Mouse (Mus musculus): ENCODE measurements at regions not wholly inside any gene's neighbourhood (a gene's known extent, or its start where the extent isn't known, plus 50 kb on each side); places are given as distances from the start of the nearest gene placed in this dataset.

DNA sequence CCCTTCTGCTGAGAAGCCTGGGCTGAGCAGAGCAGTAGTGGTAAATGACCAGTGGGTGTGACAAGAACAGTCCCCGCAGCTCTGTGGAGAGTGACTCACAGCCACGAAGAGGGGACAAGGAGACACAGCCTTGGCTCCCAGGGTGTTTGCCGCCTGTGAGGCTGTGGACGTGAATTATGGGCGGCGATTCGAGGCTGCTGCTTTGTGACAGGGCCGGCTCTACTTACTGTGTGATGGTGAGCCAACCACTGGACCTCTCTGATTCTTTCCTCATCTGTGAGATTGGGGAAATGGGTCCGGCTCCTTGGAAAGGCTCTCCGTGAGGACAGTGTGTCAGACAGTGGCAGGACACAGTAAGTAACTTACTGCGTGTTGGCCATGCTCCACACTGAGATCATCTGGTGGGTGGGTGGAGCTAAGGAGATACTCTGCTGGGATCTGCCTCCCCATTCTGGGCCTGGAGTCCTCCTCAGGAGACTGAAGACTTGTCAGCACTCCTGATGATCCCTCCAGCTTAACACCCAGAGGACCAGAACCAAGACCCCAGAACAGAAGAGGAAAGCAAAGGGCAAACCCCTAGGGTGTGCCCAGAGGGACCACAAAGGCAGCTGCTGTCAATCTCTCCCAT is 233.3 kb upstream of the Tle3 start:
- DNase-seq (ENCODE audit: low read depth): no peak

GRCm38 (mm10) chr9:61143101-61143500 is 229.1 kb upstream of the Tle3 start:
- no peak for DNase-seq (ENCODE audit: low read depth)

DNA sequence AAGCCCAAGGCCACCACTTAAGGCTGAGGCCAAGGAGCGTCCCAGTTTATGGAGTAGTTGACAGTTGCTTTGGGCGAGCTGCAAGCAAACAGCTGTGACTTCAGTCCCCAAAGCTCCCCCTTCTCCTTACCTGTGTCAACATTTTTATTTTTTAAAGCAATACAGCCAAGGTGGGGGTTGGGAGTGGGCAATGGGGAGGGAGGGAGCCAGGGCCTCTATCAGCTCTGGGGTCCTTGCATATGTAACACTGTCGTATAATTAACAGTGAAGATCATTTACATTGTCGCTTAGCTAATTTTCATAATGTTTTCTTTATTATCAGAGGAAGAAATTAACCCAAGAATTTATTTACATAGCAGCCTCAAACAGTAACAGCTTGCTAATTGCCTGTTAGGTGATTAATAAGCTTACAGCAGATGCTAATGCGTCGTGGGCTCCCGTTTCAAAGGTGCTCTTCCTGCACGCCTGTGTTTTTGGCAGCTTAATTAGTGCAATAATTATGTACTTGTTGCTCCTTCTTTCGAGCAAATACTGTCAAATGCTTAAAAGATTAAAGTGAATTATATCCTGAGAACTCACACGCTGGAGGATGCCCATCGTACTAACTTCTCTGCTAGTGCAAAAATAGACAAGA is 227.4 kb upstream of the Tle3 start:
- DNase-seq (ENCODE audit: low read depth): no peak

- no peak for DNase-seq (ENCODE audit: low read depth)
These were observed 226.4 kb upstream of the Tle3 start for GRCm38 (mm10) chr9:61145738-61146137.

- no peak for DNase-seq (ENCODE audit: low read depth)
These were observed 221.0 kb upstream of the Tle3 start for GRCm38 (mm10) chr9:61151201-61151600.

- DNase-seq (ENCODE audit: low read depth): no peak
These were observed 220.2 kb upstream of the Tle3 start for GRCm38 (mm10) chr9:61151901-61152337.

GRCm38 (mm10) chr9:61154721-61155120 is 217.4 kb upstream of the Tle3 start:
- DNase-seq (ENCODE audit: low read depth): no peak

DNA sequence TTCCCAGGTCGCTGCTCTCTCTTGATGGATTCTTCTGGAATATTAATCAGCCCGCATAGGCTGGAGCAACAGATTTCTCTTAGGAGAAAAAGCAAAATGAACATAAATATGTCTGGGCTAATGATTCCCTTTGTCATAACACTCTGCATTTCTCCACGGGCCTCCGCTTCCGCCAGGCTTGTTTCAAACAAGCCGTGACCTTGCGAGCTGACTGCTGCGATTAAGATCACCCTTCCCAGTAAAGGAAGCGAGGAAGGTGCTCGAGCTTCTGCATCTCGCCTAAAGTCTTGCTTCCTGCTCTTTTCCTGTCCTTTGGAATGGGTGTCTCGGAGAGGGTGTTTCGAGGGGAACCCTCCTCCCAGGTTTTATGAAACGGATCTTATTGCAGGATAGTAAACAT is 216.3 kb upstream of the Tle3 start:
- no peak for DNase-seq (ENCODE audit: low read depth)

DNA sequence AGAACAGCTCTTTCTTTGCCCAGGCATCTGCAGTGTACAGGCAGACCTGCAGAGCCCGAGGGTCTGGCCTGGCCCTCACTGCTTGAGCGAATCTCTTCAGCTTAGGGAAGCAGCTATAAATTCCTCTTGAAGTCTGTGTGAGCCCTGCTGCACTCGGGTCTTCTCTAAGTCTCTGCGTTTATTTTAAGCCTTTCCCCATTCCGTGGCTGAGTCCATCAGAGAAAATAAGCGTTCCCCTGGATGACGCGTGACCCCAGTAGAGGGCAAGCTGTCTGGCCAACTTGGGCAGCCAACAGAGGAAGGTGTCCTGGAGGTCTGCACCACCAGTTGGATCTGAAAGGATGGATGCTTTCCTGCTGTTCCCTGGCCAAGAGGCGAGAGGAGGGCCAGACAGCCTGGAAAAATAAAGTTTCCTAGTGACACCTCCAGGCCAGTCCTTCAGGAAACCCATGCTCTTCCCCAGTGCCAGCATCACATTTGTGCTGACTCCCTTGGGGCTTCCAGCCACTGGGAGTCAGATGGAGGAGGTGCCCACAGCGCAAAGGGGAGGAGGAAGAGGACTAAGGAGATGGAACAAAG is 213.9 kb upstream of the Tle3 start:
- no peak for DNase-seq (ENCODE audit: low read depth)

- DNase-seq (ENCODE audit: low read depth): no peak
These were observed 213.0 kb upstream of the Tle3 start for GRCm38 (mm10) chr9:61159159-61159558.

DNA sequence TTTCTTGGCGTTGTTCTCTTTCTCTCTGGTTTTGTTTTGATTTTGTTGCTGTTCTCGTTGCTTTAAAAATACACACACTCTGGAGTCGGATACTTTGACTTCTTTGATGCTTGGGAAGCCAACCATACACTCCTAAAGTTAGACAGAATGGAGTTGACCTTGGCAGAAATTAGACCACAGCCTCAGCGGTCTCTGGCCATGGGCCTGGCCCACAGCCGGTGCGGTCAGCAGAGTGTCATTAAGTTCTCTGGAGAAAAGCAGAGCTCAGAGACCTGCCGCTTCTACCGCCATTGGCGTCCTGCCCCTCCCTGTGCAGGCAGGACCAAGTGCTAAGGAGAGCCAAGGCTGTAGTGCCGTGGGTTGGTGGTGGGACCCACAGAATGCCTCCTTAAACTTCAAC is 212.6 kb upstream of the Tle3 start:
- no peak for DNase-seq (ENCODE audit: low read depth)

GRCm38 (mm10) chr9:61162884-61163283 is 209.3 kb upstream of the Tle3 start:
- DNase-seq (ENCODE audit: low read depth): no peak

GRCm38 (mm10) chr9:61163671-61164288 is 208.4 kb upstream of the Tle3 start:
- no peak for DNase-seq (ENCODE audit: low read depth)

GRCm38 (mm10) chr9:61164501-61165251 is 207.5 kb upstream of the Tle3 start:
- DNase-seq (ENCODE audit: low read depth): no peak

GRCm38 (mm10) chr9:61166115-61166514 is 206.1 kb upstream of the Tle3 start:
- DNase-seq (ENCODE audit: low read depth): no peak

GRCm38 (mm10) chr9:61167097-61167842 is 204.9 kb upstream of the Tle3 start:
- DNase-seq (ENCODE audit: low read depth): no peak

DNA sequence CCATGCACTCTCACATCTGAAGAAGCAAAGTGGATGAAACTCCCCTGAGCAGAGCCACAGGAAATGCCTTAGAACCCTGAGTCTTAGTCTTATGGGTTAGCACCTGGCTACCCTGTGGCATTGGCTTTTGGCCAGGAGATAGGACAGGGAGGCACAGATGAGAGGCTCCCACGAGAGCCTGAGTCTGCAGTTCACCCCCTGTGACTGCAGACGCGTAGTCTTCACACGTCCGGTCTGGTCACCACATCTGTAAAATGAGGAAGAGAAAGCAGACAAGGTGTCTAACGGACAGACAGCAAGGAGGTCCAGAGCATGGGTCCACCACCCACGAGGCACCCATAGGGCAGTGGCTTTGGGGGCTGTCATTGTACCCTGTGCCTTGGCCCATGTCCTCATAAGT is 203.2 kb upstream of the Tle3 start:
- no peak for DNase-seq (ENCODE audit: low read depth)

DNA sequence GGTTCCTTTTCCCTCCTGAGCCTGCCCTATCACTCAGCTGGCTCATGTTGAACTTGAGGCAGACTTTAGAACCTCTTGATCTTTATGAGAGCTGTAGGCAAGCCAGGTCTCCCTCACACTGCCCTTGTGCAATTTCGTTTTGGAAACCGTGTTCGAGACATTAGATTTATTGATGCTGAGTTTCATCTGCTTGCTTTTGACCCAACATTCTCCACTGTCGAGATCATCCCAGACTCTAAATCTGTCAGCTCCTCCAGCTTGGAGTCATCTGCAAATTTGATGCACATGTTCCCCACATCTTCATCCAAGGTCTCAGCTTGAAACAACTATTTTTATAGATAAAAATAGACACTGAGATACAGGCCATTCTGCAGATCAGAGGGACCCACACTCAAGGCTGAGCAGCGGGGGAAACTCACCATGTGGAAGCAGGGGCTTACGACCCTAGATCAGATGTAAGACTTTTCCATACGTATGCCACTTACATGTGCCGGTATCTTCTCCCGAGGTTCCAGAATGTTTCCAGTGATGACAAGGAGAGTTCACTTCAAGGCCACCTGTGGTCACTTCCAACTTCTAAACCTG is 202.6 kb upstream of the Tle3 start:
- no peak for DNase-seq (ENCODE audit: low read depth)

- DNase-seq (ENCODE audit: low read depth): no peak
These were observed 201.2 kb upstream of the Tle3 start for GRCm38 (mm10) chr9:61170921-61171320.

DNA sequence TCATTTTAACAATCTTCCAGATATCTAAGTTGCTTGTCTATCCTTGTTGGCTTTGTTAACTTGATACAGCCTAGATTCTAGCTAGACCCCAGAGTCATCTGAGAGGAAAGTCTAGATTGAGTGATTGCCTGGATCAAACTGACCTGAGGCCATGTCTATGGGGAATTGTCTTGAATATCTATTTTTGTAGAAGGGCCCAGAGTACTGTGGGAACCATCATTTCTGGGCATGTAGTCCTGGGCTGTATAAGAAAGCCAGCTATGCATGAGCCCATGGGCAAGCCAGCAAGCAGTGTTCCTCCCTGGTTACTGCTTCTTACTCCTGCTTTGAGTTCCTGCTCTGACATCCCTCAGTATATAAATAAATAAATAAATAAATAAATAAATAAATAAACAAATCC is 199.7 kb upstream of the Tle3 start:
- no peak for DNase-seq (ENCODE audit: low read depth)

DNA sequence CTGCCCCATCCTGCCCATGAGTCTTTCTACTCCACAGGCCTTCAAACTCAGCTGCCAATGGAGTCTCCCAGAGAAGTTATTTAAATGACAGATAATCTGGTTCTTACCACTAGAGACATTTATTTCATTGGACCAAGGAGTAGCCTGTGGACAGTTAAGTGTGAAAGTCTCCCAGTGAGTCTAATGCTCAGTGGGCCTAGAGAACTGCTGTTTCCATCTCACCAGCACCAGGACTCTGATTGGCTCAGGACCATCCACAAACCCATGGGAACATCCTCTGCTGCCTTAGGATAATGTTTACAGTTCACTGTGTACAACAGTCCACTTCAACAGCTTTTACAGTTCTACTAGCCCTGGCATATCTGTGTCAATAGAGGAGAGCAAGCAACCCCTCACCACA is 198.6 kb upstream of the Tle3 start:
- DNase-seq (ENCODE audit: low read depth): no peak

Measured in gonadal fat pad, adult 2 months (tissue).